Mouse (Mus musculus): ENCODE data around the gene Cfb. TPM values are rescaled to one million over a fixed set of nuclear protein-coding genes. Genes with fewer than 3 reads are reported as not detected.
A peak's percentile ranks its signal among the peaks of the same experiment; 100 is the strongest.
"Not testable (repeated sequence)": the region's sequence is repeated elsewhere in the genome, so short reads cannot be mapped to it uniquely, and the experiment has no call there.

Gene Cfb
- total RNA-seq, 1 experiment from 2014 or later: 180 TPM

GRCm38 (mm10) chr17:34836856-34837221 lies 25.5 kb downstream of the Cfb start, which contains the start of the genes Stk19 and Dxo:
TSS of gene Stk19 (minus strand) at chr17:34836945.
TSS of gene Dxo (plus strand) at chr17:34837019.
- DNase-seq: peak; percentile 98

- DNase-seq: peak; percentile 84
Observed at GRCm38 (mm10) chr17:34836155-34836855, 26.0 kb downstream of the Cfb start.

- not testable (repeated sequence) for DNase-seq
Observed at GRCm38 (mm10) chr17:34830776-34831175, 31.5 kb downstream of the Cfb start.

GRCm38 (mm10) chr17:34814818-34815370 lies 47.4 kb downstream of the Cfb start:
- no peak for DNase-seq

GRCm38 (mm10) chr17:34813747-34814146 lies 48.6 kb downstream of the Cfb start:
- not testable (repeated sequence) for DNase-seq

- DNase-seq: no peak
Observed at GRCm38 (mm10) chr17:34811275-34811674, 51.0 kb downstream of the Cfb start.

- DNase-seq: not testable (repeated sequence)
Observed at GRCm38 (mm10) chr17:34810811-34811210, 51.5 kb downstream of the Cfb start.

GRCm38 (mm10) chr17:34810411-34810810 lies 51.9 kb downstream of the Cfb start:
- DNase-seq: peak; percentile 73

DNA sequence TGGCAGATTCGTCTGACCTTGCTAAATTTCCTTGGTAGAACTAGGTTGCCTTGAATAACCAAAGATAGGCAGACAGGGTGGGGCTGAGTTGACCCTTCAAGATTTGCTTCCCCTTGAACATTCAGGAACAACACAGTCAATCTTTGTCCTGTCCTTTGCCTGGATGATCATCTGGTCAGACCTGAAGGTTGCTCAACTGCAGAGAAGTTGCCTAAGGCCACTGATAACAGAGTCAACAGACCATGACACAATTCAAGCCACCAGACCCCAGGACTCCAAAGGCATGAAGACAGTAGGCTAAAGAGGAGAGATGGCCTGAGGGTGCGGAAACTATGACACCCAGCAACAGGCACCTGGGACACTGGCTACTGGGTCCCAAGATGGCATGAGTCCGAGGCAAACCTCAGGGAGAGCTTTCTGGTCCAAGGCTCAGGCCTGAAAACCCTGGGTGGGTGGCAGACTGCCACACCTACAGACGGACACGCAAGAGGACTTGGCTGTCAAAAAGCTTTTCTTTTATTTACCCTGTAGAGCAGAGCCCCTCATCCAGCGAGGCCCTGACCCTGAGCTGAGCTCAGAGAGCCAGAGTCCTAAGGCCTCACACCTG lies 53.6 kb downstream of the Cfb start:
- no peak for DNase-seq

GRCm38 (mm10) chr17:34807176-34807575 lies 55.1 kb downstream of the Cfb start:
- DNase-seq: no peak

Small RNAs within 50 kb of the gene (microRNA-seq; reads per million reads assigned to microRNA genes)
- gene Mir6970 (0.38 to 0.85 reads per million in 2 experiments), gene Mir6971 (1.7 to 6.1 reads per million in 2 experiments), gene Mir6972 (0 to 0.38 reads per million in 2 experiments)

Other genes starting within 250 kb of the Cfb start
- gene Egfl8, start 246.5 kb downstream of the Cfb start, total RNA-seq (2021): 4.3 and 4.7 TPM in 2 replicates
- 49.7 and 50.0 TPM in 2 replicates for gene Ppt2, start 234.0 kb downstream of the Cfb start, total RNA-seq (2021)
- gene Prrt1, start 233.0 kb downstream of the Cfb start, total RNA-seq (2021): 8.7 and 12.4 TPM in 2 replicates
- 11.5 and 12.5 TPM in 2 replicates for gene Fkbpl, start 217.8 kb downstream of the Cfb start, total RNA-seq (2021)
- 43.5 and 52.1 TPM in 2 replicates for gene Atf6b, start 215.4 kb downstream of the Cfb start, total RNA-seq (2021)
- 39.8 and 41.0 TPM in 2 replicates for gene Tnxb, start 192.0 kb downstream of the Cfb start, total RNA-seq (2021)
- gene C4b, start 118.6 kb downstream of the Cfb start, total RNA-seq (2021): 110 and 152 TPM in 2 replicates
- 3,653 and 3,825 TPM in 2 replicates for gene Cyp21a1, start 58.0 kb downstream of the Cfb start, total RNA-seq (2021)
- gene Stk19, start 25.6 kb downstream of the Cfb start, total RNA-seq (2021): 38.0 and 38.6 TPM in 2 replicates
- gene Dxo, start 25.5 kb downstream of the Cfb start, total RNA-seq (2021): 65.0 and 65.5 TPM in 2 replicates
- gene Skiv2l, start 12.3 kb downstream of the Cfb start, total RNA-seq (2021): 55.0 and 60.0 TPM in 2 replicates
- 54.4 and 58.4 TPM in 2 replicates for gene Nelfe, start 12.1 kb downstream of the Cfb start, total RNA-seq (2021)
- 13.8 and 15.2 TPM in 2 replicates for gene Zbtb12, start 17.0 kb upstream of the Cfb start, total RNA-seq (2021)
- not detected in 2 replicates for gene Gm20547, start 19.5 kb upstream of the Cfb start, total RNA-seq (2021)
- 43.2 and 54.5 TPM in 2 replicates for gene C2, start 35.7 kb upstream of the Cfb start, total RNA-seq (2021)
- 112 and 134 TPM in 2 replicates for gene Ehmt2, start 36.0 kb upstream of the Cfb start, total RNA-seq (2021)
- 1.5 and 1.7 TPM in 2 replicates for gene Slc44a4, start 51.9 kb upstream of the Cfb start, total RNA-seq (2021)
- gene Neu1, start 68.7 kb upstream of the Cfb start, total RNA-seq (2021): 19.3 and 25.2 TPM in 2 replicates
- 29.6 and 90.6 TPM in 2 replicates for gene Hspa1b, start 96.7 kb upstream of the Cfb start, total RNA-seq (2021)
- gene Gm20481, start 107.4 kb upstream of the Cfb start, total RNA-seq (2021): not detected in 2 replicates
- 12.7 and 38.7 TPM in 2 replicates for gene Hspa1a, start 109.6 kb upstream of the Cfb start, total RNA-seq (2021)
- 0.34 and 0.37 TPM in 2 replicates for gene Hspa1l, start 110.2 kb upstream of the Cfb start, total RNA-seq (2021)
- gene Lsm2, start 119.3 kb upstream of the Cfb start, total RNA-seq (2021): 39.4 and 44.2 TPM in 2 replicates
- gene Vars, start 138.5 kb upstream of the Cfb start, total RNA-seq (2021): 55.3 and 71.7 TPM in 2 replicates
- 0.85 and 1.2 TPM in 2 replicates for gene Vwa7, start 154.1 kb upstream of the Cfb start, total RNA-seq (2021)
- gene Sapcd1, start 165.5 kb upstream of the Cfb start, total RNA-seq (2021): 1.3 and 1.7 TPM in 2 replicates
- gene Msh5, start 184.2 kb upstream of the Cfb start, total RNA-seq (2021): 1.8 and 3.6 TPM in 2 replicates
- gene Clic1, start 187.4 kb upstream of the Cfb start, total RNA-seq (2021): 83.0 and 109 TPM in 2 replicates
- 24.2 and 30.6 TPM in 2 replicates for gene Ddah2, start 196.5 kb upstream of the Cfb start, total RNA-seq (2021)
- gene Ly6g6c, start 202.9 kb upstream of the Cfb start, total RNA-seq (2021): not detected in 2 replicates
- 0.26 and 0.71 TPM in 2 replicates for gene Mpig6b, start 203.7 kb upstream of the Cfb start, total RNA-seq (2021)
- not detected in 2 replicates for gene Ly6g6e, start 214.4 kb upstream of the Cfb start, total RNA-seq (2021)
- 1.1 and 1.7 TPM in 2 replicates for gene Ly6g6d, start 215.5 kb upstream of the Cfb start, total RNA-seq (2021)
- gene Ly6g6f, start 223.1 kb upstream of the Cfb start, total RNA-seq (2021): not detected in 2 replicates
- 69.7 and 76.3 TPM in 2 replicates for gene Abhd16a, start 226.7 kb upstream of the Cfb start, total RNA-seq (2021)
- gene Ly6g5c, start 245.8 kb upstream of the Cfb start, total RNA-seq (2021): not detected in 2 replicates

Data from adrenal gland, postnatal 14 days (tissue).